Mouse (Mus musculus): ENCODE measurements at regions not wholly inside any gene's neighbourhood (a gene's known extent, or its start where the extent isn't known, plus 50 kb on each side); places are given as distances from the start of the nearest gene placed in this dataset.
A peak's percentile ranks its signal among the peaks of the same experiment; 100 is the strongest.

DNA sequence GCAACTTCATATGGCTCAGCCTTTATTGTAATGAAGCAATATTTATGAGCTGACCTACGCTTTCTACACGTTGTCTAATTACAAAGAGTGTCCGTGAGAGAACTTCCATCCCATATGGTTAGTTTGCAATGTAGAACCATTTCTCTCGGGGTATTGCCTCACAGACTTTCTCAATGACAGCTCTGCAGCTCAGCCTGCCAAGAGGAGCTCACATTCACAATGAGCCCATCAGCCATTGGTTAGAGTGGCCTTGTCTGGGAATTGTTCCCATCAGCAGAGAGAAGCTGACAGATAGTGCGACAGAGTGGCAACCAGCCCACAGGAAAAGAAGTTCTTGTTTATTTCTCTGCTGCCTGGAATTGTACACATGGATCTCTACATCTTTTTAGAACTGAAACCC is 409.7 kb downstream of the Zfp704 start:
- Histone ChIP-seq H3K4me3 (no peak overlapping the region), H3K27ac (no peak overlapping the region)
- no peak for TF ChIP-seq CTCF (IDR thresholded peaks at IDR 0.05)
- DNase-seq (ENCODE audit: extremely low spot score in 1 of 2, low spot score in 2 of 2), result peak in 1 of 2 experiments; percentile 13
- intact Hi-C loops (cut with DNase I), result no loop called here

DNA sequence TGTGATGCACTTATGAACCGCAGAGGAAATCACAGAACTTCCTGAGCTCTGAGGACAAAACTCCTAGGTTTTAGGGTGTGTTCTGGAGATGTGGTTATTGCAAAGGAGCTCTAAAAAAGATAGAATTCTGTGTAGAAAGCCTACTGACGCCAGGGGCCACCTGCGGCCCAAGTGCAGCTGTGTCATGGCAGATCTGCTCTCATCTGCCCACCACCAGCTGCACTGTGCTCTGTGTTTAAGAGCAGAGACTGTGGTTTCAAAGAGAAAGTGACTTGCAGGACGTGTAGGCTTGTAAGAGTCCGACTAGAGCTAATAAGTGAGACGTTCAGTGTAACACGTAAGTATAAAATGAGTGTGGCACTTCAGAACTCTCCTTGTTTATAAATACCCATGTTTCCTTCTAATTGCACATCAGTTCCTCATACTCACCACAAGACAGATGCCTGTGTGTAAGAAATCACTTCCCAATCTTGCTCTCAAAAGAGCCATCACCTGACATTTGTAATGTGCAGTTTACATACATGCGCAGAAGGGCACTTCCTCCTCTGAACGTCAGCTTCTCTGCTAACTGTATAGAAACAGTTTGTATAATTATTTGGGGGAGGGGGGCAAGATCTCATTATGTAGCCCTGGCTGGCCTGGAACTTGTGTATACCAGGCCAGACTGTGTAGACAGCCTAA is 411.1 kb downstream of the Zfp704 start:
- no peak for TF ChIP-seq CTCF (IDR thresholded peaks at IDR 0.05)
- Histone ChIP-seq H3K27ac (no peak overlapping the region), H3K4me3 (no peak overlapping the region)
- intact Hi-C loops (cut with DNase I), result no loop called here
- DNase-seq (ENCODE audit: extremely low spot score in 1 of 2, low spot score in 2 of 2), result no peak

DNA sequence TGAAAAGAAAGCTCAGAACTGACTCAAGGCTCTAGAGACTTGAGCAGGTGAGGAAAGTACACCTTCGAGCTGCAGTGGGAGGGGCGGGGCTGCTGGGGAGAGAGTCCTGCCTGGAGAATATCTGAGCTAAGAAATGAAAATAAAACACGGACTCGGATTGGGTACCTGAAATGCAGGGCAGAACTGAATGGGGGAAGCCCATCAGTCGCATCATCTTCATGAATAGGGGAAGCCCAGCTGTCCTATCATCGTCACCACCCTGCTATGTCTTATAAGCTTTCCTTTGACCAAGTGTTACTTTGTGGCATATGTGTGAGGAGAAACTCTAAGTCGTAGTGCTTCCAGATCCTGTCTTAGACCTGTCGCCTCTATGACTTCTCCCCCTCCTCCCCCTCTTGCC is 414.1 kb downstream of the Zfp704 start:
- intact Hi-C loops (cut with DNase I), result no loop called here
- no peak for DNase-seq (ENCODE audit: extremely low spot score in 1 of 2, low spot score in 2 of 2)
- H3K27ac ChIP-seq, result no peak overlapping the region
- no peak for TF ChIP-seq CTCF (IDR thresholded peaks at IDR 0.05)
- no peak overlapping the region for H3K4me3 ChIP-seq

DNA sequence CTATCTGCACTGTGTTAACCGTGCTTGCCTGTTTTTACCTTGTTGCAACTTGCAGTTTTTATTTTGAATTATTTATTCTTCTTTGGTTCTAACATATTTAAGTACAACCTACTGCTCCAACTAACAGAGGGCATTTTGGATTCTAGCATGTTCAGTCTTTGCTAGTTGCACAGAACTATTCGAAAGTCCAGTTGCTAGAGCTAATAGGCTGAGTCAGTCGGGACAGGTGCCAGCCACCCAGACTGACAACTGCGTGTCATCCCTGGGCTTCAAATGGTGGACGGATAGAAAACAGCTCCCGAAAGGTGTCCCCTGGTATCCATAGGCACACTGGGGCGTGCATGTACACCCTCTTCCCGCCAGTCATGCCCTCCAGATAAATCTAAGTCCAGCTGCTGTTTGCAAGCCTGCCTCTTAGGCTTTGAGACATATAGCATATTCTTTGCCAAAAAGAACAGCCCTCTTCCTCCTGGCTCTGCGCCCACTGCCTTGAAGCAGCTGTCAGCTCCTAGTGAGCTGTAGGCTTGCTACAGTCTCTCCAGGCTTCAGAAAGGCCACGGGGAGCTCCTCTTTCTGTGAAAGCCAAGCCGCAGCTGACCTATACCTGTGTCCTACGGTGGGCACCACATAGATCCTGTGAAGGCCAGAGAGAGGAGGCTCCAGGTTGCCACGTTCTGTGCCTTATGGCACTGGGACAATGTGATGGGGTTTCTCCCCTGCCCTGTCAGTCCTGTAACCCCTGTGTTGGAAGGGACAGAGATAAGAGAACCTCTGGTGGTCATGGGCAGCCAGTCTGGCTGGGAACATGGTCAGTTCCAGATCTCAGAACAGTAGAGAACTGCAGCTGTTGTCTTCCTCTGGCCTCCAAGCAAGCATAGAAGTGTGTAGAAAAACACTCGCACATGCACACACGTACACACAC is 420.3 kb downstream of the Zfp704 start:
- intact Hi-C loops (cut with DNase I), result no loop called here
- TF ChIP-seq CTCF (IDR thresholded peaks at IDR 0.05), result no peak
- Histone ChIP-seq H3K4me3 (no peak overlapping the region), H3K27ac (no peak overlapping the region)
- DNase-seq (ENCODE audit: extremely low spot score in 1 of 2, low spot score in 2 of 2), result peak; percentile 38 to 46

DNA sequence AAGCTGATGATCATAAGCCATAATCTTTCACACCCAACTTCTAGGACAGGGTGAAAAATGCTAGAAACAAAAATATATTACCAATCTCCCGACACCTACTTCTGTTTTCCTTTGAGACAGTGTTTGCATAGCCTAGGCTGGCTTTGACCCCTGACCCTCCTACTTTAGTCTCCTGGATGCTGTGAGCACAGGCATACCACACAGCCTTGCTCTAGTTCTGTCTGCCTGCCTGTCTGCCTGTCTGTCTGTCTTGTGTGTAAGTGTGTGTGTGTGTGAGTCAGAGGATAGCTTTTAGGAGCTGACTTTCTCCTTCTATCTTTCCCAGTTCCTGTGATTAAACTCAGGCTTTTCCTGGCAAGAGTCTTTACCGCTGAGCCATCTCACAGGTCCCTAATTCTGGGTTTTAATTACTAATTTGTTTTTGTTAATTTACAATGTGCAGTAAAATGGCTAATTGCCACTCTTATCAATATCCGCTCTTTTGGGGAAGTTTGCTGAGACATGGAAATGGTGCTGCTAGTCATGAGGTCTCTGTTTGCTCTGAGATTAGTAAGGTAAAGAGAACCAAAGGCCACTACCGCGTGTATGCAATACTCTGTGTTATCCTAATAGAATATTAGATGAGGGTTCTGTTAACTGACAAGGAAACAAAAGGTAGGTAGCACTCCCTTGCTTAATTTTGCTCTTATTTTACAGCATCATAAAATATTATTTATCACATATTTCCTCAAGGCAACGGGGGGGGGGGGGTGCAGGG is 423.3 kb downstream of the Zfp704 start:
- TF ChIP-seq CTCF (IDR thresholded peaks at IDR 0.05), result no peak
- no peak overlapping the region for H3K27ac ChIP-seq

DNA sequence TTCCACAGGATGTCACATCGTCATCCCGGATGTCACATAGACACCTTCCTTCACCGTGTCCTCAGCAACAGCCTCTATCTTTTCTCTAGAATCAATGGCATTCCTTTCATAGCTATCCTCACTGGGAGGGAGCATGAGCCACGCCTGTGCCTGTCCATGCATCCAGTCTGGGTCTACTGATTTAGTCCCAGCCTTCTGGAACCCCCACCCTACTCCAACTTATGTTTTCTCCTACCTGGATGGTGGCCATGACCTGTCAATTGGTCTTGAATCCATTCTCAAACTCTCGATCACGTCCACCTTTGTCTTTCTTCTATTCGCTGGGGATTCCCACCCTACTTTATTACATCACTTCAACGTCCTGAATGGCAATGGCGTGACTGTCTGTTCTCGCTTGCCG is 428.3 kb downstream of the Zfp704 start:
- intact Hi-C loops (cut with DNase I), result no loop called here
- no peak overlapping the region for H3K27ac ChIP-seq
- no peak for TF ChIP-seq CTCF (IDR thresholded peaks at IDR 0.05)
- H3K4me3 ChIP-seq, result no peak overlapping the region
- no peak for DNase-seq (ENCODE audit: extremely low spot score in 1 of 2, low spot score in 2 of 2)

More for the DNA sequence above, 423.3 kb downstream of the Zfp704 start:
- intact Hi-C loops (cut with DNase I), result no loop called here
- H3K4me3 ChIP-seq, result no peak overlapping the region
- DNase-seq (ENCODE audit: extremely low spot score in 1 of 2, low spot score in 2 of 2), result no peak

DNA sequence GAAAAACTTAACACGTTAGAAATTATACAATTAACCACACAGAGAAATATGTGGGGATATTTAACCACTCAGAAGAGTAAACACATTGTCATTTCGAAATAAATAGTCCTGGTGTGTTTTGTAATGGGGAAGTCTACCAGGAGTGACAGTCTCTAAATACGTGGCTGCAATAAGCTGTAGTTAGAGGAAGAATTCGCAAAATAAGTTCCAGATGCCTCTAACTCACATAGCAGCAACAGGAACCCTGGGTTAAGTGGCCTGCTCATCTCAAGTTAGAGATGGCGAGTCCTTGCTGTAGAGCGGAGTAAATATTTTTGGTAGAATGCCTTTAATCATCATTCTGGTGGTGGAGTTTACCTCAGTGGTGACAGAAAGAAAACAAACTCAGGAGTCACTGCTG is 430.2 kb downstream of the Zfp704 start:
- no peak overlapping the region for H3K4me3 ChIP-seq
- DNase-seq (ENCODE audit: extremely low spot score in 1 of 2, low spot score in 2 of 2), result no peak
- no peak overlapping the region for H3K27ac ChIP-seq
- intact Hi-C loops (cut with DNase I), result no loop called here
- TF ChIP-seq CTCF (IDR thresholded peaks at IDR 0.05), result no peak

DNA sequence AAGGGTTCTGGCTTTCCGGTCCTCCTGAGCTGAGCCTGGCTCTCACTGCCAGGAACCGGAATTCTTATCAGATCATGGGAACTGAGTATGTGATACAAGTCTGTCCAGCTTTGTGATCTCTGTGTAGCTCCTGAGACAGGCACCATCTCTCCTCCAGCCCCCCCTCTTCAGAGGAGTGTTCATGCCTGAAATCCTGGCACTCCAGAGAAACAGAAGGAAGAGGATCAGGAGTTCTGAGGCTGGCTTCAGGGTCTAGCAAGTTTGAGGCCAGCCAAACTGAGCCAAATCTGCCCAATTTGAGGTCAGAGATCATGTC is 435.4 kb downstream of the Zfp704 start:
- no peak for DNase-seq (ENCODE audit: extremely low spot score in 1 of 2, low spot score in 2 of 2)
- intact Hi-C loops (cut with DNase I), result no loop called here
- Histone ChIP-seq H3K27ac (no peak overlapping the region), H3K4me3 (no peak overlapping the region)
- TF ChIP-seq CTCF (IDR thresholded peaks at IDR 0.05), result no peak

DNA sequence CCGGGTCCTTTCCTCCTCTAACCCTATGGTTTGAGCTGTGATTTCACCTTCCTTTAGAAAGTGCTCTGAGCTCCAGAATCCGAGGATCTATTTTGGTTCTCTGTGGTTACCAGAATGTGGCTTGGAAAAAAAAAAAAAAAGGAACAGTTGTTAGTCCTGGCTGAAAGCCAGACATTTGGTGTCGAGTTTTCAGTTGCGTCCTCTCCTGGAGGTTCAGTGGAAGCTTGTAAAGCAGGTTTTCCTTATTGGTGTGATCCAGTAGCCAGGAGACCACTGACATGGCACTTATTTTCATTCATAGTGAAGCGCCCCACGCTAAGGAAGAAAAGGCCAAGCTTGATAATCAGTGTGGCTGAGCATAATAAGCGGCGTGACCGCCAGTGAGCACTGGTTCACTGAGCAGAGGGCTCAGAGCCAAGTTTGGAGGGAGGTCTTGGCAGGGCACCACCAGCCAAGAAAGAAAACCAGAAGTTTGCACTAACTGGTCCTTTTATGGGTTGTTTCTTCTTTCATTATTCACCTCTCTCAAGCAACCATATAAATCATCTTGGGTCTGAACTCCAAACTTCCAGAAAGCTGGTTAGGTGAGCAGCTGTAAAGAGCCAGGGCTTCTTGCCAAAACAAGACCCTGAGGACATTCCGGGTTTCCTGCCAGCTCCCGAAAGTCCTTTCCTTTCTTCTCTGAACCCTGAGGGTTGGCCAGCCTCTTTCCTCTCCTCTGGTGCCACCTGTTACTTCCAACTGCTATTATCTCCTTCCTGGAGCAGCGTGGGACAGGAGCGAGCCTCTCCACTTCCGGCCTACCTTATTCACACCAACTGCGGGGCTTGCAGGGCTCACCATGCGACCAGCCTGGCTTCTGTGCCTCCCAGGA is 436.0 kb downstream of the Zfp704 start:
- Histone ChIP-seq H3K27ac (no peak overlapping the region), H3K4me3 (no peak overlapping the region)
- peak; percentile 21 for TF ChIP-seq CTCF (IDR thresholded peaks at IDR 0.05)
- peak; percentile 35 to 37 for DNase-seq (ENCODE audit: extremely low spot score in 1 of 2, low spot score in 2 of 2)
- intact Hi-C loops (cut with DNase I), result no loop called here

DNA sequence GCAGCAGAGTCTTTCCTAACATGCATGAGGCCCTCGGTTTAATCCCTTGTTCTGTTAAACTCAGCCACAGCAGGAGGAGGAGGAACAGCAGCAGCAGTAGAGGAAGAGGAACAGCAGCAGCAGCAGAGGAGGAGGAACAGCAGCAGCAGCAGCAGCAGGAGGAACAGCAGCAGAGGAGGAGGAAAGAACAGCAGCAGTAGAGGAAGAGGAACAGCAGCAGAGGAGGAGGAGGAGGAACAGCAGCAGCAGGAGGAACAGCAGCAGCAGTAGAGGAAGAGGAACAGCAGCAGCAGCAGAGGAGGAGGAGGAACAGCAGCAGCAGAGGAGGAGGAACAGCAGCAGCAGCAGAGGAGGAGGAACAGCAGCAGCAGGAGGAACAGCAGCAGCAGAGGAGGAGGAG is 437.9 kb downstream of the Zfp704 start:
- DNase-seq (ENCODE audit: extremely low spot score in 1 of 2, low spot score in 2 of 2), result no peak
- Histone ChIP-seq H3K27ac (no peak overlapping the region), H3K4me3 (no peak overlapping the region)
- TF ChIP-seq CTCF (IDR thresholded peaks at IDR 0.05), result no peak
- intact Hi-C loops (cut with DNase I), result no loop called here

DNA sequence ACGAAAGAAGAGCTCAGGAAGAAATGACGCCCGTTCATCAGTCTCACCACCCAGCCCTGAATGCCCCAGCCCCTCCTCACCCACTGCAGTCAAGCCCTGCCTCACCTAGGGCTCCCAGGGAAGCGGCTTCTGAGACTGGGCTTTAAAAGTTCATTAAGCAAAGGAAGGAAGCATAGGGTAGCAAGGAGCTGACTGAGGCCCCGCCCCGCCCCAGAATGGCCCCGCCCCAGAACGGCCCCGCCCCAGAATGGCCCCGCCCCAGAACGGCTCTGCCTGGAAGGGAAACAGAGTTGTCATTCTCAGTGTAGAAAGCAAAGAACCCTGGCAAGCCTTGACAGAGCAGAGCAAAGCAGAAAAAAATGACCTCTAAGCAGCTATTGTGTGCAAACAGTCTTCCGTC is 440.9 kb downstream of the Zfp704 start:
- intact Hi-C loops (cut with DNase I), result no loop called here
- H3K4me3 ChIP-seq, result no peak overlapping the region
- no peak for TF ChIP-seq CTCF (IDR thresholded peaks at IDR 0.05)
- no peak overlapping the region for H3K27ac ChIP-seq
- DNase-seq (ENCODE audit: extremely low spot score in 1 of 2, low spot score in 2 of 2), result no peak
